Mouse (Mus musculus) forebrain, embryonic 15.5 days (tissue): ENCODE measurements around the gene Dph1. TPM values are rescaled to one million over a fixed set of nuclear protein-coding genes. Genes with fewer than 3 reads are reported as not detected.
A peak's percentile ranks its signal among the peaks of the same experiment; 100 is the strongest.

Experiments
- ATAC-seq: fragments of 200-750 bp; cut with Nextera tagmentation; replicated peaks from 2 replicates; pipeline ENCODE4 v1.8.0; 2017; ENCODE audit warnings: mild to moderate bottlenecking, moderate TSS enrichment, moderate library complexity
- H3K27ac ChIP-seq: fragments of 300-500 bp; sonication (generic); replicated peaks from 2 replicates; pipeline ENCODE4 v1.5.1; 2015; ENCODE audit warnings: mild to moderate bottlenecking, inconsistent platforms
- H3K27me3 ChIP-seq: fragments of 300-500 bp; sonication (generic); 2 replicates; pipeline ENCODE4 v1.6.1; 2015; ENCODE audit warnings: inconsistent platforms
- H3K36me3 ChIP-seq: fragments of 300-500 bp; sonication (generic); 2 replicates; pipeline ENCODE4 v1.6.1; 2015; ENCODE audit warnings: mild to moderate bottlenecking, inconsistent platforms
- H3K4me1 ChIP-seq: fragments of 300-500 bp; sonication (generic); 2 replicates; pipeline ENCODE4 v1.6.1; 2015; ENCODE audit warnings: inconsistent platforms
- H3K4me2 ChIP-seq: fragments of 300-500 bp; sonication (generic); replicated peaks from 2 replicates; pipeline ENCODE4 v1.6.1; 2015; ENCODE audit warnings: mild to moderate bottlenecking, inconsistent platforms
- H3K4me3 ChIP-seq: fragments of 300-500 bp; sonication (generic); 2 replicates; pipeline ENCODE4 v1.5.1; 2015; ENCODE audit warnings: mild to moderate bottlenecking, inconsistent platforms
- H3K9ac ChIP-seq: fragments of 300-500 bp; sonication (generic); replicated peaks from 2 replicates; pipeline ENCODE4 v1.6.1; 2015; ENCODE audit warnings: mild to moderate bottlenecking, inconsistent platforms
- H3K9me3 ChIP-seq: fragments of 300-500 bp; sonication (generic); 2 replicates; pipeline ENCODE4 v1.6.1; 2016; ENCODE audit warnings: inconsistent platforms
- WGBS: fragments of 180-500 bp; shearing (Covaris S2); methylation state at CpG from one replicate; pipeline ENCODE4 v1.1.7; 2015; ENCODE audit warnings: mixed read lengths; 5-methylcytosine and 5-hydroxymethylcytosine counted together
- polyA plus RNA-seq: library from polyadenylated mRNA; unstranded; fragments of >200 nt; fragmentation: Nextera tagmentation; extraction: Ambion mirVana; gene quantifications from 2 replicates; pipeline ENCODE4 v1.2.1, GENCODE M21; 2015

Gene Dph1
- polyA plus RNA-seq, 1 experiment from 2014 or later: 16.2 TPM

GRCm38 (mm10) chr11:75162591-75163080, 28.4 kb downstream of the Dph1 start:
- H3K4me1 ChIP-seq: peaks cover 26% of the 10 kb centered on the region
- no peak overlapping the region for H3K4me3 ChIP-seq
- H3K9me3 ChIP-seq: no peaks in the 10 kb centered on the region
- WGBS: 91% methylated on average over 12 of the region's 12 CpGs
- no peak overlapping the region for H3K27ac ChIP-seq
- no peak overlapping the region for H3K4me2 ChIP-seq
- H3K27me3 ChIP-seq: peaks cover 42% of the 10 kb centered on the region
- no peak overlapping the region for H3K9ac ChIP-seq
- peaks cover 16% of the 10 kb centered on the region; the same call in 1 of the 2 replicates for H3K36me3 ChIP-seq
- no peak for ATAC-seq

GRCm38 (mm10) chr11:75161417-75162008, 29.5 kb downstream of the Dph1 start:
- 75% methylated on average over 4 of the region's 4 CpGs for WGBS
- H3K36me3 ChIP-seq: peaks cover 16% of the 10 kb centered on the region; the same call in 1 of the 2 replicates
- H3K4me3 ChIP-seq: no peak overlapping the region
- ATAC-seq: no peak
- H3K27ac ChIP-seq: no peak overlapping the region
- peaks cover 32% of the 10 kb centered on the region for H3K27me3 ChIP-seq
- no peaks in the 10 kb centered on the region for H3K9me3 ChIP-seq
- H3K4me1 ChIP-seq: peaks cover 15% of the 10 kb centered on the region
- no peak overlapping the region for H3K4me2 ChIP-seq
- H3K9ac ChIP-seq: no peak overlapping the region

DNA sequence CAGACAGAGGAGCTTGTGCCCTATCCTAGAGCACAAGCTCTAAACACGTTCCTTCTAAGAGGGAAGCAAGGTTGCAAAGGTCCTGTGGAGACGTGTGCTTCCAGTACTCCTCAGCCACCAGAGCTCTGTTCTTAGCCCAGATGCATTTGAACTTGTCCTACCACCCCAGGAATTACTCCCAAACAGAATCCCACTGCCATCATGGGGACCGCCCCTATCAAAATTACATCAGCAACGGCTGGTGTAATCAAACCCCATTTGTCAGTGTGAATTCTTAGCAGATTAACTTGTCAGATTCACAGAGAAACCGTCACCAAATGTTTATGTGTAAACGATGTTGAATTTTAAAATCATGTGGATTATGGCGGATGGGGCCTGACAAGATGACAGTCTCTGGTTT, 30.1 kb downstream of the Dph1 start:
- no peak overlapping the region for H3K4me3 ChIP-seq
- 74% methylated on average over 7 of the region's 7 CpGs for WGBS
- no peak overlapping the region for H3K27ac ChIP-seq
- peaks cover 16% of the 10 kb centered on the region; the same call in 1 of the 2 replicates for H3K36me3 ChIP-seq
- peaks cover 10% of the 10 kb centered on the region for H3K4me1 ChIP-seq
- no peak overlapping the region for H3K4me2 ChIP-seq
- no peak overlapping the region for H3K9ac ChIP-seq
- peaks cover 27% of the 10 kb centered on the region for H3K27me3 ChIP-seq
- no peaks in the 10 kb centered on the region for H3K9me3 ChIP-seq
- no peak for ATAC-seq

GRCm38 (mm10) chr11:75159564-75159963, 31.5 kb downstream of the Dph1 start:
- Histone ChIP-seq H3K36me3 (peaks cover 16% of the 10 kb centered on the region; the same call in 1 of the 2 replicates), H3K4me3 (no peak overlapping the region), H3K9ac (no peak overlapping the region), H3K27ac (no peak overlapping the region), H3K27me3 (peaks cover 13% of the 10 kb centered on the region), H3K9me3 (no peaks in the 10 kb centered on the region), H3K4me2 (no peak overlapping the region), H3K4me1 (peaks cover 3% of the 10 kb centered on the region; the same call in 1 of the 2 replicates)
- no peak for ATAC-seq
- 59% methylated on average over 2 of the region's 2 CpGs for WGBS

DNA sequence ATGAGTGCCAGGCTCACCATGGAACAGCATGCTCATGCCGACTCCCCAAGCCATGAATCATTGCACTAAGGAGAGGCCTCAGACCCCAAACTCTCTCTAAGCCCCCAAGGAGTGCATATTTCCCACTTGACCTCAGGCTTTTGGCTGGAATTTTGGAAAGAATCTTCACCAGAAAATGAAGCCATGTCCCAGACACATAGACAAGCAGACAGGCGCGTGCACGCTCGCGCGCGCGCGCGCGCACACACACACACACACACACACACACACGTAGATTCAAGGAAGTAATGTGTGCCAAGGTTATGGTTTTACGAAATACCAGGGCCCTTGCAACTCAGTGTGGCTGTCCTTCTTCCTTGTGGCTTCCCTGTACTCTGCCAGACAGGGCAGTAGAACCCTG, 32.6 kb downstream of the Dph1 start:
- no peak for ATAC-seq
- peaks cover 3% of the 10 kb centered on the region; the same call in 1 of the 2 replicates for H3K27me3 ChIP-seq
- H3K4me1 ChIP-seq: peaks cover 3% of the 10 kb centered on the region; the same call in 1 of the 2 replicates
- no peak overlapping the region for H3K27ac ChIP-seq
- H3K36me3 ChIP-seq: peaks cover 15% of the 10 kb centered on the region; the same call in 1 of the 2 replicates
- 95% methylated on average over 14 of the region's 14 CpGs for WGBS
- H3K4me2 ChIP-seq: no peak overlapping the region
- H3K4me3 ChIP-seq: no peak overlapping the region
- no peak overlapping the region for H3K9ac ChIP-seq
- H3K9me3 ChIP-seq: no peaks in the 10 kb centered on the region

DNA sequence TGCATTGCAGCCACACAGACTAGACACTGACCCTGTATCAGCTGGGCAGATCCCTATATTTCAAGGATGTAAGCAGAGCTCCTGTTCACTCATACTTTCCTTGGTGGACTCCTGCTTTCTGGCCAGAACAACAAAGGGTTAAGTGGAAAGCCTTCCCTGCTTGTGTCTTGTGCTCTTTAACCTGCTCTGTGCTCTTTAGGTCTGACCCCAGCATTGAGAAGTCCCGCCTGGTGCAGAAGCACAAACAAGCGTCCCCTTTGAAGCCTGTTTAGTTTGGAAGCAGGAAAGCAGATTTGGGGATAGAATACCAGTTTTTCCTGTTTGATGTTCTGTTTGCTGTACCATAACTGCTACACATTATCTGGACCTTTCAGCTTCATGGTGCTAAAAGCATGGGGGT, 33.1 kb downstream of the Dph1 start:
- H3K4me1 ChIP-seq: peaks cover 3% of the 10 kb centered on the region; the same call in 1 of the 2 replicates
- peaks cover 10% of the 10 kb centered on the region; the same call in 1 of the 2 replicates for H3K36me3 ChIP-seq
- no peak overlapping the region for H3K27ac ChIP-seq
- no peaks in the 10 kb centered on the region for H3K9me3 ChIP-seq
- no peak overlapping the region for H3K4me3 ChIP-seq
- no peak for ATAC-seq
- 66% methylated on average over 2 of the region's 2 CpGs for WGBS
- H3K9ac ChIP-seq: no peak overlapping the region
- no peaks in the 10 kb centered on the region for H3K27me3 ChIP-seq
- no peak overlapping the region for H3K4me2 ChIP-seq

DNA sequence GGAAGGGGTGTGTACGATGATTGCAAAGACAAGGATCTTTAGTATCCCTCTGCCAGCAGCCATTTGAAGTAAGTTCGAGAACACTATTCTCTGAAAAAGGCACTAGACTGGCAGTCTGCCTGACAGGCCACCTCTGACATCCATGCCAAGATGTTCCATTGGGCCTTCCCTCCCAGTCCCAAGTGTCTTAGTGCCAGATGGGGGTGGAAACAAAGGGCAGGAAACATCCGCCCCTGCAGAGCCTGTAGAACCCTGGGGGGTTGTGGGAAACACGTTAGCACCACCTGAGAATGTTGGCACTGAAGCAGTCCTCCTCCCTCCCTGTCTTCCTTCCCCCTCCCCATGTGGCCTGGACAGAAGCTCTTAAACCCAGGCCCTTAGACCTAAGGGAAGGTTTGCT, 34.0 kb downstream of the Dph1 start:
- WGBS: 54% methylated on average over 4 of the region's 4 CpGs
- no peak overlapping the region for H3K27ac ChIP-seq

DNA sequence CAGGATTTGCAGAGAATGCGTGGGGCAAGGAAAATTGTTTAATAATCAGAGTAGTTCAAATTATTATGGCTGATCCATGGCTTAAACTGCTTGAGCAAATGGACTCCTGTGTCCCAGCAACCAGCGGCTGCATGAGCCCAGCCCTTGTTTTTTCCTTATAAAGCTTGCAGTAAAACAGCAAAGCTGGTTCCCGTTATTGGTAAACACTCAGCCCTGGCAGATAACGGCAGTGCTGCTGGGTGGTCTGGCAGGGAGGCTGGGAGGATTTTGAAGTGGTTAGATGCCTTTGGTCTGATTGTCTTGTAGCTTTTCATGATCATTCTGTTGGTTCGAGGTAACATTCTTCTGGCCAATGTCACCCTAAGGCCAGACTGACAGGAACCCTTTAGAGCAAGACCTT, 34.6 kb downstream of the Dph1 start:
- ATAC-seq: no peak
- Histone ChIP-seq H3K9me3 (no peaks in the 10 kb centered on the region), H3K27ac (0 out of 2 replicates have a peak overlapping the region, but pooled peaks have one; percentile 24), H3K36me3 (peaks cover 8% of the 10 kb centered on the region; the same call in 1 of the 2 replicates), H3K4me3 (no peak overlapping the region), H3K4me2 (no peak overlapping the region), H3K4me1 (peaks cover 2% of the 10 kb centered on the region; the same call in 1 of the 2 replicates), H3K27me3 (no peaks in the 10 kb centered on the region), H3K9ac (no peak overlapping the region)
- 69% methylated on average over 5 of the region's 5 CpGs for WGBS

More for the DNA sequence above, 34.0 kb downstream of the Dph1 start:
- peaks cover 8% of the 10 kb centered on the region; the same call in 1 of the 2 replicates for H3K36me3 ChIP-seq
- no peaks in the 10 kb centered on the region for H3K9me3 ChIP-seq
- peaks cover 3% of the 10 kb centered on the region; the same call in 1 of the 2 replicates for H3K4me1 ChIP-seq
- no peak overlapping the region for H3K9ac ChIP-seq
- no peaks in the 10 kb centered on the region for H3K27me3 ChIP-seq
- no peak overlapping the region for H3K4me2 ChIP-seq
- ATAC-seq: no peak
- no peak overlapping the region for H3K4me3 ChIP-seq

- ATAC-seq: no peak
- no peak overlapping the region for H3K4me3 ChIP-seq
- 81% methylated on average over 6 of the region's 6 CpGs for WGBS
- H3K36me3 ChIP-seq: peaks cover 8% of the 10 kb centered on the region; the same call in 1 of the 2 replicates
- 0 out of 2 replicates have a peak overlapping the region, but pooled peaks have one; percentile 24 for H3K27ac ChIP-seq
- H3K9ac ChIP-seq: no peak overlapping the region
- H3K4me2 ChIP-seq: no peak overlapping the region
- H3K9me3 ChIP-seq: no peaks in the 10 kb centered on the region
- H3K27me3 ChIP-seq: no peaks in the 10 kb centered on the region
- H3K4me1 ChIP-seq: no peaks in the 10 kb centered on the region
Observed at GRCm38 (mm10) chr11:75155985-75156384, 35.1 kb downstream of the Dph1 start.

GRCm38 (mm10) chr11:75154053-75154585, 36.9 kb downstream of the Dph1 start:
- WGBS: 77% methylated on average over 6 of the region's 6 CpGs
- H3K36me3 ChIP-seq: peaks cover 6% of the 10 kb centered on the region; the same call in 1 of the 2 replicates
- H3K27me3 ChIP-seq: no peaks in the 10 kb centered on the region
- no peak overlapping the region for H3K27ac ChIP-seq
- ATAC-seq: no peak
- no peak overlapping the region for H3K4me2 ChIP-seq
- no peaks in the 10 kb centered on the region for H3K9me3 ChIP-seq
- no peaks in the 10 kb centered on the region for H3K4me1 ChIP-seq
- no peak overlapping the region for H3K9ac ChIP-seq
- H3K4me3 ChIP-seq: no peak overlapping the region

- no peak for ATAC-seq
- H3K4me1 ChIP-seq: no peaks in the 10 kb centered on the region; the same call in 1 of the 2 replicates
Observed at GRCm38 (mm10) chr11:75152603-75153557, 38.2 kb downstream of the Dph1 start.

More at GRCm38 (mm10) chr11:75152603-75153557, 38.2 kb downstream of the Dph1 start:
- Histone ChIP-seq H3K9me3 (no peaks in the 10 kb centered on the region), H3K36me3 (peaks cover 6% of the 10 kb centered on the region; the same call in 1 of the 2 replicates), H3K9ac (no peak overlapping the region), H3K27me3 (no peaks in the 10 kb centered on the region), H3K4me3 (no peak overlapping the region), H3K4me2 (no peak overlapping the region), H3K27ac (0 out of 2 replicates have a peak overlapping the region, but pooled peaks have one; percentile 25)
- WGBS: 84% methylated on average over 18 of the region's 18 CpGs
